Mouse (Mus musculus): ENCODE data around the gene Susd4. TPM values are rescaled to one million over a fixed set of nuclear protein-coding genes. Genes with fewer than 3 reads are reported as not detected.
A peak's percentile ranks its signal among the peaks of the same experiment; 100 is the strongest.

The Susd4 gene
- polyA plus RNA-seq, 1 experiment from 2014 or later, result 73.9 TPM

DNA sequence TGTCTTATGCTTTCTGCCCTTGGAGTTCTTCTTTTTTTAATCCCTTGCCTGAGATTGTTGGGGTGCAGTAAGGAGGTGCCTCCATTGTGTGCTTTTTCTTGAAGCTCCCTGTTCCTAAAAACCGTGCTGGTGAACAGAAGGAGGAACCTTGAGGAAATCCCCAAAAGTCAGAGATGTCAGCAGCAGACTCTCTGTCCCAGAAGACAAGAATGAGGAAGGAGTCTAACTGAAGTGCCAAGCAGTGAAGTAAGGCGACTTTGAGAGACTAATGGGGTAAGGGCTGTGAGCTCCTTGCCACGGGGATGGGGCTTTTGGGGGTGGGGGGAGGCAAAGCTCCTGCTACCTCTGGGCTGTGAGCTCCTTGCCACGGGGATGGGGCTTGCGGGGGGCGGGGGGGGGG is 171.8 kb downstream of the Susd4 start:
- Histone ChIP-seq H3K4me1 (replicated peaks) (no peaks in the 10 kb centered on the region; the same call in 1 of the 2 replicates), H3K4me3 (no peak overlapping the region), H3K36me3 (no peaks in the 10 kb centered on the region), H3K4me2 (no peak overlapping the region), H3K27ac (replicated peaks) (no peak overlapping the region), H3K9me3 (no peaks in the 10 kb centered on the region), H3K9ac (no peak overlapping the region), H3K27me3 (no peaks in the 10 kb centered on the region)
- no peak for ATAC-seq (ENCODE audit: low read depth)
- 58% methylated on average over 6 of the region's 6 CpGs for WGBS

DNA sequence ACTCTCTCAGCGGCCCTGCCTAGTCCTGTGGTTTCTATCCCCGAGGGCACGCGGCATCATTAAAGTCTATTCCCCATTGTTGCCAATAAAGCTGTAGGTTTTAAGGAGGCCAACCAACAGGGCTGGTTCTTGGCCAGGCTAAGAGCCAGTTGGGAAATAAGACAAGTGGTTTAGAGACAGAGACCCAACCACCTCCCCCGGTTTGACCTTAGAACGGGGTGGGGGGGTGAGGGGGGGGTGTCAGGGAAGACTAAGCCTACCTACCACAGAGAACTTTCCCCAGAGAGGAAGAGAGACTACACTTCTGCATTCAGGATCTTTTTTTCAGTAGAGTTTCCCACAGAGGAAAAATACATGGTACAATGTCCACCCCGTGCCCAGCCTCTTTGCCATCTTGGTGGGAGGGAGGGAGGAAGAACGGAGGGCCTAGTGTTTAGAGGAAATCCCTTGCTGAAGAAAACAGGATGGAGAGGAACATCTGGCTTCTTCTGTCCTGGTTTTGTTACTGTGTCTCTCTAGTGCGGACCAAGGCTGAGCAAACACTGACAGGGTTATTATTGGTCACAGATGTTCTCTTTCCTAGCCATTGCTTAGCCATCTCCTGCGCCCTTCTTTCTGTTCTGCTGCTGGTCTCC is 173.9 kb downstream of the Susd4 start:
- H3K27ac ChIP-seq (replicated peaks), result no peak overlapping the region
- H3K4me2 ChIP-seq, result no peak overlapping the region
- peaks cover 13% of the 10 kb centered on the region; the same call in 1 of the 2 replicates for H3K4me1 ChIP-seq (replicated peaks)
- H3K9ac ChIP-seq, result no peak overlapping the region
- no peak for ATAC-seq (ENCODE audit: low read depth)
- H3K36me3 ChIP-seq, result no peaks in the 10 kb centered on the region
- WGBS, result 45% methylated on average over 10 of the region's 10 CpGs
- H3K9me3 ChIP-seq, result no peaks in the 10 kb centered on the region
- no peaks in the 10 kb centered on the region for H3K27me3 ChIP-seq
- H3K4me3 ChIP-seq, result no peak overlapping the region

- 39% methylated on average over 2 of the region's 2 CpGs for WGBS
- no peaks in the 10 kb centered on the region for H3K27me3 ChIP-seq
- no peaks in the 10 kb centered on the region for H3K36me3 ChIP-seq
- peaks cover 14% of the 10 kb centered on the region; the same call in 1 of the 2 replicates for H3K4me1 ChIP-seq (replicated peaks)
- no peak overlapping the region for H3K4me2 ChIP-seq
- no peak overlapping the region for H3K9ac ChIP-seq
- H3K9me3 ChIP-seq, result no peaks in the 10 kb centered on the region
- H3K27ac ChIP-seq (replicated peaks), result no peak overlapping the region; the same call in 1 of the 2 replicates
- peak; percentile 53; the same call in 1 of the 2 replicates for ATAC-seq (ENCODE audit: low read depth)
- no peak overlapping the region for H3K4me3 ChIP-seq
Observed at GRCm38 (mm10) chr1:182941921-182942320, 178.3 kb downstream of the Susd4 start.

DNA sequence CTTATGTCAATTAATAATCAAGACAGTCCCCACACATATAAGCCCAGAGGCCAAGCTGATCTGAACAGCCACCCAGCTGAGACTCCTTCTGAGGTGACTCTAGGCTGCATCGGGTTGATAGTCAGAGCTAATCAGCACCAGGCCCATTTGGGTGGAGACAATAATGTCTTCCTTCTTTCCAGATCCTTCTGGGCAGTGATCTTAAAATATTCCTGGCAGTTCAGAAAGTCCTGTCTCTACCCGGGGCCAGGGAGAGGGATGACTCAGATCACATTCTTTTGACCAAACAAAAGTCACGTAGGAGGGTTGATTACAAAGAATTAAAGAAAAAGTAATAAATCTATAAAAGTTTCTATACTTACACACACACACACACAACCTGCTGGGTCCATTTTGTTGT is 180.3 kb downstream of the Susd4 start:
- Histone ChIP-seq H3K9me3 (no peaks in the 10 kb centered on the region), H3K27me3 (no peaks in the 10 kb centered on the region), H3K27ac (replicated peaks) (no peak overlapping the region), H3K4me2 (no peak overlapping the region), H3K4me1 (replicated peaks) (peaks cover 14% of the 10 kb centered on the region; the same call in 1 of the 2 replicates), H3K36me3 (no peaks in the 10 kb centered on the region), H3K9ac (no peak overlapping the region), H3K4me3 (no peak overlapping the region)
- WGBS, result 84% methylated on average over 3 of the region's 3 CpGs
- no peak for ATAC-seq (ENCODE audit: low read depth)

- Histone ChIP-seq H3K4me2 (no peak overlapping the region), H3K4me1 (replicated peaks) (peaks cover 14% of the 10 kb centered on the region; the same call in 1 of the 2 replicates), H3K9me3 (no peaks in the 10 kb centered on the region), H3K27me3 (no peaks in the 10 kb centered on the region), H3K9ac (no peak overlapping the region), H3K4me3 (no peak overlapping the region), H3K36me3 (no peaks in the 10 kb centered on the region), H3K27ac (replicated peaks) (no peak overlapping the region)
- 78% methylated on average over 5 of the region's 5 CpGs for WGBS
- ATAC-seq (ENCODE audit: low read depth), result no peak
Observed at GRCm38 (mm10) chr1:182944638-182945037, 181.0 kb downstream of the Susd4 start.

DNA sequence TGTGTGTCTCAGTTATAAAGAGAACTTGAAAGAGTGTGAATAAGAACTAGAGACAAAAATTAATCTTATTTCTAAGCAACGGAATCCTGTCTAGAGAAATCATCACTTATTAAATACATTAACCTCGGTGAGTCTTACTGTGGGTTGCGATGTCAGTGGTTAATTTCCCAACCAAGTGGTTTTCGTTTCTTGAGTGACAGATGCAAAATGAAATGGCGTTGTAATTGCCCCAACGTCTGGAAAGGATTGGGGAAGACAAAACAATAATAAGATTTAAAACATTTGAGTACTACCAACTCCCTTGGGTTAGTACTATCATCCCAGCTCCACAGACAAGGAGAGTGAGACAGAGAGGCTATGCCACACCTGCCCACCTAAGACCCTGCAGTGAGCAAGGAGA is 181.9 kb downstream of the Susd4 start:
- no peaks in the 10 kb centered on the region for H3K36me3 ChIP-seq
- no peak overlapping the region for H3K9ac ChIP-seq
- H3K27ac ChIP-seq (replicated peaks), result no peak overlapping the region
- H3K4me3 ChIP-seq, result no peak overlapping the region
- 84% methylated on average over 6 of the region's 6 CpGs for WGBS
- peaks cover 14% of the 10 kb centered on the region; the same call in 1 of the 2 replicates for H3K4me1 ChIP-seq (replicated peaks)
- H3K4me2 ChIP-seq, result no peak overlapping the region
- H3K9me3 ChIP-seq, result no peaks in the 10 kb centered on the region
- H3K27me3 ChIP-seq, result no peaks in the 10 kb centered on the region
- no peak for ATAC-seq (ENCODE audit: low read depth)

Other genes with a start within 250 kb of the Susd4 start
- gene Capn2, start 246.3 kb upstream of the Susd4 start, polyA plus RNA-seq (2015; fragmentation: Nextera tagmentation; extraction: Ambion mirVana), result 95.5 and 99.2 TPM in 2 replicates
- 0.29 TPM in 1 of 2 replicates, not detected in the other for gene Capn8, start 198.9 kb upstream of the Susd4 start, polyA plus RNA-seq (2015; fragmentation: Nextera tagmentation; extraction: Ambion mirVana)
- not detected in 2 replicates for gene Ccdc185, start 14.7 kb upstream of the Susd4 start, polyA plus RNA-seq (2015; fragmentation: Nextera tagmentation; extraction: Ambion mirVana)
- 0.39 and 0.58 TPM in 2 replicates for gene Tlr5, start 190.9 kb downstream of the Susd4 start, polyA plus RNA-seq (2015; fragmentation: Nextera tagmentation; extraction: Ambion mirVana)

All from neural tube, embryonic 13.5 days (tissue).